Mouse (Mus musculus) kidney, adult 2 months (tissue): Measurements from ENCODE around the gene Mitf.

Experiments used
- CTCF ChIP-seq: fragments of 200-500 bp; conservative IDR thresholded peaks from 2 replicates; pipeline ENCODE4 v1.5.1; 2011; ENCODE audit warnings: low read depth, mild to moderate bottlenecking, control low read depth, low read length, moderate library complexity, mixed read lengths; ENCODE audit not compliant: insufficient read depth, insufficient read length
- POLR2A ChIP-seq: fragments of 200-500 bp; IDR thresholded peaks from one replicate; pipeline ENCODE4 v1.6.1; 2011; ENCODE audit warnings: low read depth, low read length, control low read depth

GRCm38 (mm10) chr6:97885606-97886005, 78.8 kb downstream of the Mitf start:
- TF ChIP-seq CTCF (no peak), POLR2A (no peak)
